Mouse (Mus musculus): ENCODE results near the gene Ubl7. TPM values are rescaled to one million over a fixed set of nuclear protein-coding genes. Genes with fewer than 3 reads are reported as not detected.

Ubl7 gene
- polyA plus RNA-seq, 1 experiment from 2014 or later = 117 TPM

DNA sequence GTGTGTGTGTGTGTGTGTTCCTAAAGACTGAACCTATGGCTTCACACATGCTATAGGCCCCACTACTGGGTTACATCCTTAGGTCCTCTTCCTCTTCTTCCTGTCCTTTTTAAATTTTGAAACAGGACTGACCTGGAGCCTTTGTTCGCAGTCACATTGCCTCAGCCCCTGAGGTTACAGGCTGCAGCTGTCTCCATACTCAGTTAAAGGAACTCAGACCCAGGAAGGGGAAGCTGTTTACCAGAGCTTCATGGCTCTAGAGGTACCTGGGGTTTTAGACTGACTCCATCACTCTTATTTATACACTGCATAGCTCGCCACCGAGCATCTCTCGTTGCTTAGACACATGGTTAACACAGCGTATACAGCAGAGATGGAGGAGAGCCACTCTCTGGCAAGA is 60.6 kb downstream of the Ubl7 start:
- H3K4me1 ChIP-seq = peaks cover 25% of the 10 kb centered on the region
- WGBS = 84% methylated on average over 5 of the region's 5 CpGs
- no peak overlapping the region for H3K4me3 ChIP-seq (replicated peaks)
- no peak overlapping the region for H3K9ac ChIP-seq
- no peak overlapping the region for H3K27ac ChIP-seq (replicated peaks)
- ATAC-seq (ENCODE audit: insufficient number of reproducible peaks, low FRiP score, low TSS enrichment, low read depth) = no peak
- H3K4me2 ChIP-seq (replicated peaks) = no peak overlapping the region
- H3K36me3 ChIP-seq = no peaks in the 10 kb centered on the region
- H3K27me3 ChIP-seq = no peaks in the 10 kb centered on the region
- H3K9me3 ChIP-seq (replicated peaks) = no peaks in the 10 kb centered on the region

DNA sequence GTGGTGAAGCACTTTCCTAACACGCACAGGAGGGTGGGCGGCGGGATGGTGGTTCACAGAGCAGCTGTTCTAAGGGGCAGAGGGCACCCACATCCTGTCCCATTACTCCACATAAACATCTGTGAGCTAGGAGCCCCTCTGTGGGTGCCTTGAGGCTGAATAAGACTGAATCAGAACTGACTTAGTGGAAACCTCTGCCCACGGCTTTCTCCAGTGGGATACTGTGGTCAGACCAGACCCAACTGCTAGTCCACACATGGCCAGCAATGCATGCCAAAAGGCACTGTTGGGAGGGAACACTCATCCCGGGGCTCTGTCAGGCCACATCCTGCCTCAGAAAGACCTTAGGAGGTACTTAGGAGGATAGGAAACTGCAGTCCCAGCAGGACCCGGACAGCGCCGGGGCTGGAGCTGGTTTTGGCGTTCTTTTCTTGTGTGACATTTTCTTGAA is 61.4 kb downstream of the Ubl7 start:
- Histone ChIP-seq H3K4me3 (replicated peaks) (no peak overlapping the region), H3K4me2 (replicated peaks) (no peak overlapping the region), H3K9me3 (replicated peaks) (no peaks in the 10 kb centered on the region), H3K9ac (no peak overlapping the region), H3K27me3 (no peaks in the 10 kb centered on the region), H3K36me3 (no peaks in the 10 kb centered on the region), H3K27ac (replicated peaks) (0 out of 2 replicates have a peak overlapping the region, but pooled peaks have one; percentile 52), H3K4me1 (peaks cover 25% of the 10 kb centered on the region)
- WGBS = 50% methylated on average over 9 of the region's 9 CpGs
- ATAC-seq (ENCODE audit: insufficient number of reproducible peaks, low FRiP score, low TSS enrichment, low read depth) = no peak

DNA sequence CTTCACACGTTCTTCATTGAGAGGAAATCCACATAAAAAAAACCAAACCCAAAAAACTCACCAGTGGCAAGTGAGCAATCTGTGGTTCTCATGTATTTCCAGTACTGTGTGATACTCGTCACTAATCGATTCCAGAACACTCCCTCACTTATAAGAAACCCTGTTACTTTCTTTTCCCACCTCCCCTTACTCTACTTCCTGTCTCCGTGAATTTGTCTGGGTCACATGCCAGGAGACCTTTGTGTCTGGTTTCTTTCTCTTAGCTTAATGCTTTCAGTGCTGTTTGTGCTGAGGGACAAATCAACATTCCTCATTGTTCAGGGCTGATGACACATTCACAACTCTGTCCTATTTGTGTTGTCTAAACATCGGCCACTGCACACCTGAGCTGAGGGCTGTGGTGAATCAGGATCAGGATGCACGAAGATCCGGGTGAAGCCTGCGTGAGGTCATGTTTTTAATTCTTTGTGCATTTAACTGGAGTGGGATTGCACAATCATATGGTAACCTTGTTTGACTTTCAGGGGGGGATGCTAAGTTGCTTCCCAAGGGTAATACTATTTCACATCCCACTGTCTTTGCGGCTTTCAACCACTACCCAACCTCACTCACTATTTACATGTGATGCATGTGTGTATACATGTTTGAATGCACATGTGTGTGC is 62.1 kb downstream of the Ubl7 start:
- Histone ChIP-seq H3K27ac (replicated peaks) (0 out of 2 replicates have a peak overlapping the region, but pooled peaks have one; percentile 52), H3K27me3 (no peaks in the 10 kb centered on the region), H3K9ac (no peak overlapping the region), H3K9me3 (replicated peaks) (no peaks in the 10 kb centered on the region), H3K4me3 (replicated peaks) (no peak overlapping the region), H3K4me2 (replicated peaks) (no peak overlapping the region), H3K36me3 (no peaks in the 10 kb centered on the region), H3K4me1 (peaks cover 25% of the 10 kb centered on the region)
- WGBS = 31% methylated on average over 9 of the region's 9 CpGs
- ATAC-seq (ENCODE audit: insufficient number of reproducible peaks, low FRiP score, low TSS enrichment, low read depth) = no peak

DNA sequence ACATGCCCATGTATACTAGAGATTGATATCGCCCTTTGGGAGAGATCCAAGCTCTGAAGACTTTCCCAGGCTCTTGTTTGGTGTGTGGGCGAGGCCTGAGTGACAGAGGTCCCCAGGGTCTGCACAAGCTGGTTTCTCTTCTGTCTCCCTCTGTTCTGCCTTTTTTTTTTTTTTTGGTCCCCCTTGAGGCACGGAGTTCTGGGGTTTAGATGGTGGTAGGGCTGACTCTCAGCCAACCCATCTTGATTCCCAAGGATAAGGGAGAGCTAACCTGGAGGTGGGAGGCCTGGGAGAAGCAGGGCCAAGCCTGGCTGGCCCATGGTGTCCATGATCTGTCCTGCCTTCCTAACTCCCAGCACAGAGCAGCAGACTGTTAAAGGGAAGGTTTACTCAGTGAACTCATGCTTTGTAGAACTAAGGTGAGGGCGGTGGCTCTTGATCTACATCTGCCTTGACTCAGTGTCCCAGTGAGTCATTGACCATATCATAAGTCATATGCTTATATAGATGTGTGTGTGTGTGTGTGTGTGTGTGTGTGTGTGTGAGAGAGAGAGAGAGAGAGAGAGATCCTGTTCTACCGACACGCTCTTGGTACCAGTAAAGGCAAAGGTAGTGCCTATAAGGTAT is 62.8 kb downstream of the Ubl7 start:
- Histone ChIP-seq H3K27me3 (no peaks in the 10 kb centered on the region), H3K4me1 (peaks cover 25% of the 10 kb centered on the region), H3K9me3 (replicated peaks) (no peaks in the 10 kb centered on the region), H3K4me2 (replicated peaks) (no peak overlapping the region), H3K27ac (replicated peaks) (no peak overlapping the region), H3K9ac (no peak overlapping the region), H3K4me3 (replicated peaks) (no peak overlapping the region), H3K36me3 (no peaks in the 10 kb centered on the region)
- 72% methylated on average over 6 of the region's 6 CpGs for WGBS
- no peak for ATAC-seq (ENCODE audit: insufficient number of reproducible peaks, low FRiP score, low TSS enrichment, low read depth)

- WGBS = 46% methylated on average over 5 of the region's 5 CpGs
- Histone ChIP-seq H3K9me3 (replicated peaks) (no peaks in the 10 kb centered on the region), H3K36me3 (no peaks in the 10 kb centered on the region), H3K4me2 (replicated peaks) (no peak overlapping the region), H3K9ac (no peak overlapping the region), H3K27ac (replicated peaks) (no peak overlapping the region), H3K4me1 (peaks cover 25% of the 10 kb centered on the region), H3K27me3 (no peaks in the 10 kb centered on the region), H3K4me3 (replicated peaks) (no peak overlapping the region)
- ATAC-seq (ENCODE audit: insufficient number of reproducible peaks, low FRiP score, low TSS enrichment, low read depth) = no peak
Observed at GRCm38 (mm10) chr9:57974221-57974620, 63.4 kb downstream of the Ubl7 start.

- Histone ChIP-seq H3K4me3 (replicated peaks) (no peak overlapping the region), H3K27ac (replicated peaks) (no peak overlapping the region), H3K9ac (no peak overlapping the region), H3K36me3 (no peaks in the 10 kb centered on the region), H3K4me2 (replicated peaks) (no peak overlapping the region), H3K4me1 (peaks cover 25% of the 10 kb centered on the region), H3K27me3 (no peaks in the 10 kb centered on the region), H3K9me3 (replicated peaks) (no peaks in the 10 kb centered on the region)
- 74% methylated on average over 5 of the region's 5 CpGs for WGBS
- ATAC-seq (ENCODE audit: insufficient number of reproducible peaks, low FRiP score, low TSS enrichment, low read depth) = no peak
Observed at GRCm38 (mm10) chr9:57975200-57975821, 64.5 kb downstream of the Ubl7 start.

DNA sequence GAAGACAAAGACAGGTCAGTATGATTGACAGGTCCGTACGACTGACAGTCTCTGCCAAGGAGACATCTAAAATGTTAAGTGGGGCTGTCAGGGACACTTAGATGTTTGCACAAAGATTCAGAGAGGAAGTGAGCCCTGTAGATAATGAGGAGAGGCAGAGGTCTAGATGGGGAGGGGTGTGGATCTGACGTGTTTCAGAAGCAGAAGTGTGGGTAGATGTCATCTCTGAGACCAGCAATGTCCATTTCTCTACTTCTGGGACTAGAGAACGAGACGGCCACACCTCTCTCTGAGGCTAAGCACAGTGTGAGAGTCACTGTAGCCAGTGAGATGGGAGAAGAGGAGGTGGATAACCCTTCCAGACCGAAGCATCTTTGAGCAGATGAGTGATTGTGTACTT is 67.2 kb downstream of the Ubl7 start:
- H3K9ac ChIP-seq = no peak overlapping the region

GRCm38 (mm10) chr9:57978858-57979257 is 68.1 kb downstream of the Ubl7 start:
- H3K9me3 ChIP-seq (replicated peaks) = no peaks in the 10 kb centered on the region
- H3K9ac ChIP-seq = no peak overlapping the region
- no peaks in the 10 kb centered on the region for H3K27me3 ChIP-seq
- 71% methylated on average over 3 of the region's 3 CpGs for WGBS
- no peak overlapping the region for H3K27ac ChIP-seq (replicated peaks)
- H3K4me1 ChIP-seq = 0 out of 2 replicates have a peak, but pooled peaks cover 6% of the 10 kb centered on the region
- no peak for ATAC-seq (ENCODE audit: insufficient number of reproducible peaks, low FRiP score, low TSS enrichment, low read depth)
- no peak overlapping the region for H3K4me3 ChIP-seq (replicated peaks)
- no peak overlapping the region for H3K4me2 ChIP-seq (replicated peaks)
- H3K36me3 ChIP-seq = no peaks in the 10 kb centered on the region

More for the DNA sequence above, 67.2 kb downstream of the Ubl7 start:
- Histone ChIP-seq H3K27me3 (no peaks in the 10 kb centered on the region), H3K4me3 (replicated peaks) (no peak overlapping the region), H3K27ac (replicated peaks) (no peak overlapping the region), H3K4me2 (replicated peaks) (no peak overlapping the region), H3K4me1 (peaks cover 12% of the 10 kb centered on the region; the same call in 1 of the 2 replicates), H3K9me3 (replicated peaks) (no peaks in the 10 kb centered on the region), H3K36me3 (no peaks in the 10 kb centered on the region)
- no peak for ATAC-seq (ENCODE audit: insufficient number of reproducible peaks, low FRiP score, low TSS enrichment, low read depth)
- WGBS = 70% methylated on average over 6 of the region's 6 CpGs

Other genes starting within 250 kb of the Ubl7 start
- not detected in 2 replicates for gene Cyp1a2, start 227.3 kb upstream of the Ubl7 start, polyA plus RNA-seq (2015; fragmentation: Nextera tagmentation; extraction: Ambion mirVana)
- 0.43 and 0.53 TPM in 2 replicates for gene Cyp1a1, start 223.1 kb upstream of the Ubl7 start, polyA plus RNA-seq (2015; fragmentation: Nextera tagmentation; extraction: Ambion mirVana)
- gene Edc3, start 202.4 kb upstream of the Ubl7 start, polyA plus RNA-seq (2015; fragmentation: Nextera tagmentation; extraction: Ambion mirVana) = 32.4 and 33.2 TPM in 2 replicates
- 78.4 and 80.2 TPM in 2 replicates for gene Clk3, start 145.1 kb upstream of the Ubl7 start, polyA plus RNA-seq (2015; fragmentation: Nextera tagmentation; extraction: Ambion mirVana)
- gene Arid3b, start 74.2 kb upstream of the Ubl7 start, polyA plus RNA-seq (2015; fragmentation: Nextera tagmentation; extraction: Ambion mirVana) = 5.1 and 5.5 TPM in 2 replicates
- gene Sema7a, start 29.1 kb downstream of the Ubl7 start, polyA plus RNA-seq (2015; fragmentation: Nextera tagmentation; extraction: Ambion mirVana) = 0.65 and 0.93 TPM in 2 replicates
- gene Cyp11a1, start 95.4 kb downstream of the Ubl7 start, polyA plus RNA-seq (2015; fragmentation: Nextera tagmentation; extraction: Ambion mirVana) = 9.8 and 9.9 TPM in 2 replicates
- 8.7 and 13.9 TPM in 2 replicates for gene Stra6, start 152.8 kb downstream of the Ubl7 start, polyA plus RNA-seq (2015; fragmentation: Nextera tagmentation; extraction: Ambion mirVana)
- 1.3 and 1.6 TPM in 2 replicates for gene Ccdc33, start 207.8 kb downstream of the Ubl7 start, polyA plus RNA-seq (2015; fragmentation: Nextera tagmentation; extraction: Ambion mirVana)

All from embryonic facial prominence, embryonic 15.5 days (tissue).